8 mouse cellular contexts compared by ENCODE assay signal in genomic region chr17:57264972-57265945, GRCm38 (mm10). TPM values are rescaled to one million over a fixed set of nuclear protein-coding genes. Genes with fewer than 3 reads are reported as not detected.
DNase-seq lines count a peak whose midpoint lies in the region; ATAC-seq and TF ChIP-seq lines count a peak whose summit lies in the region.

No protein-coding gene starts in this region.

- peak; percentile 51 for DNase-seq in layer of hippocampus, adult 9-11 months
- no peak for DNase-seq in layer of hippocampus, adult 8-10 months (ENCODE audit: low spot score in 2 of 2)
- peak; percentile 72 to 88 for DNase-seq in cerebellum, adult 18-20 months
- no peak for DNase-seq in forebrain, postnatal 0 days
- peak; percentile 37 to 44 for DNase-seq in thymus, postnatal 10 days (ENCODE audit: low spot score in 2 of 2)

- TF ChIP-seq CTCF in forebrain, postnatal 0 days (IDR thresholded peaks at IDR 0.05; ENCODE audit: low read depth), result no peak

- no peaks in the 10 kb centered on the region for H3K4me1 ChIP-seq in forebrain, postnatal 0 days (ENCODE audit: insufficient read depth)
- no peaks in the 10 kb centered on the region for H3K4me1 ChIP-seq in hindbrain, embryonic 16.5 days (ENCODE audit: control insufficient read depth, insufficient read depth, low read depth, low read length)
- peaks cover 9% of the 10 kb centered on the region; the same call in 1 of the 2 replicates for H3K4me1 ChIP-seq in limb, embryonic 15.5 days
- no peaks in the 10 kb centered on the region for H3K4me1 ChIP-seq in midbrain, embryonic 13.5 days (replicated peaks)

- H3K9ac ChIP-seq in forebrain, postnatal 0 days, result no peak overlapping the region
- H3K9ac ChIP-seq in hindbrain, embryonic 16.5 days (ENCODE audit: low read depth, low read length), result no peak overlapping the region
- H3K9ac ChIP-seq in limb, embryonic 15.5 days, result no peak overlapping the region
- H3K9ac ChIP-seq in midbrain, embryonic 13.5 days (replicated peaks), result no peak overlapping the region

- H3K27ac ChIP-seq in forebrain, postnatal 0 days (ENCODE audit: low read depth, low read length), result no peak overlapping the region
- no peak overlapping the region for H3K27ac ChIP-seq in hindbrain, embryonic 16.5 days (ENCODE audit: low read depth, low read length)
- peak overlapping the region; percentile 34; the same call in 1 of the 2 replicates for H3K27ac ChIP-seq in limb, embryonic 15.5 days
- H3K27ac ChIP-seq in midbrain, embryonic 13.5 days, result no peak overlapping the region

- no peak overlapping the region for H3K4me2 ChIP-seq in forebrain, postnatal 0 days (ENCODE audit: low read depth)
- no peak overlapping the region for H3K4me2 ChIP-seq in hindbrain, embryonic 16.5 days (ENCODE audit: low read length)
- H3K4me2 ChIP-seq in limb, embryonic 15.5 days, result peak overlapping the region; percentile 30; the same call in 1 of the 2 replicates
- H3K4me2 ChIP-seq in midbrain, embryonic 13.5 days (replicated peaks), result no peak overlapping the region

- H3K9me3 ChIP-seq in forebrain, postnatal 0 days (ENCODE audit: low read length), result no peaks in the 10 kb centered on the region
- no peaks in the 10 kb centered on the region for H3K9me3 ChIP-seq in hindbrain, embryonic 16.5 days (ENCODE audit: control insufficient read depth, low read length)
- no peaks in the 10 kb centered on the region for H3K9me3 ChIP-seq in limb, embryonic 15.5 days
- H3K9me3 ChIP-seq in midbrain, embryonic 13.5 days, result no peaks in the 10 kb centered on the region

- no peaks in the 10 kb centered on the region for H3K27me3 ChIP-seq in forebrain, postnatal 0 days (ENCODE audit: insufficient read depth, low read length)
- no peaks in the 10 kb centered on the region for H3K27me3 ChIP-seq in hindbrain, embryonic 16.5 days (replicated peaks; ENCODE audit: control insufficient read depth, insufficient read depth, low read length)
- no peaks in the 10 kb centered on the region for H3K27me3 ChIP-seq in limb, embryonic 15.5 days
- H3K27me3 ChIP-seq in midbrain, embryonic 13.5 days, result no peaks in the 10 kb centered on the region

- peak; percentile 40; the same call in 1 of the 2 replicates for ATAC-seq in forebrain, postnatal 0 days
- peak; percentile 51 for ATAC-seq in hindbrain, embryonic 16.5 days
- ATAC-seq in limb, embryonic 15.5 days (ENCODE audit: insufficient number of reproducible peaks, low FRiP score, low TSS enrichment, low read depth), result peak; percentile 61; the same call in 1 of the 2 replicates
- peak; percentile 18; the same call in 1 of the 2 replicates for ATAC-seq in midbrain, embryonic 13.5 days

- 32% methylated on average over 21 of the region's 22 CpGs for WGBS in forebrain, postnatal 0 days
- 32% methylated on average over 21 of the region's 22 CpGs for whole genome bisulfite sequencing in hindbrain, embryonic 16.5 days
- WGBS in limb, embryonic 15.5 days, result 30% methylated on average over 21 of the region's 22 CpGs
- WGBS in midbrain, embryonic 13.5 days, result 29% methylated on average over 21 of the region's 22 CpGs

- H3K36me3 ChIP-seq in forebrain, postnatal 0 days (ENCODE audit: insufficient read depth), result no peaks in the 10 kb centered on the region
- no peaks in the 10 kb centered on the region for H3K36me3 ChIP-seq in hindbrain, embryonic 16.5 days (ENCODE audit: control insufficient read depth, insufficient read depth, low read length)
- H3K36me3 ChIP-seq in limb, embryonic 15.5 days, result peaks cover 39% of the 10 kb centered on the region
- peaks cover 31% of the 10 kb centered on the region for H3K36me3 ChIP-seq in midbrain, embryonic 13.5 days

- H3K4me3 ChIP-seq in forebrain, postnatal 0 days (ENCODE audit: low read depth, low read length), result no peak overlapping the region
- H3K4me3 ChIP-seq in hindbrain, embryonic 16.5 days (ENCODE audit: low read length), result no peak overlapping the region
- H3K4me3 ChIP-seq in limb, embryonic 15.5 days, result peak overlapping the region; percentile 10; the same call in 1 of the 2 replicates
- H3K4me3 ChIP-seq in midbrain, embryonic 13.5 days (replicated peaks), result no peak overlapping the region

RNA-seq across cellular contexts. Expression of gene Vav1, which starts 13.6 kb away (rescaled TPM):
- 10 to 100 TPM in 2 of 4 experiments, 1 to 10 TPM in 2; 3.3 to 17.4 (median 10.0) TPM for total RNA-seq in layer of hippocampus, adult 8-10 months (2022)
- total RNA-seq in forebrain, postnatal 0 days (2014; rRNA removed), result 2.2 and 2.5 TPM in 2 replicates
- 1.6 and 1.8 TPM in 2 replicates for polyA plus RNA-seq in forebrain, postnatal 0 days (2015; fragmentation: Nextera tagmentation; extraction: Ambion mirVana)
- 1.4 and 1.7 TPM in 2 replicates for polyA plus RNA-seq in hindbrain, embryonic 16.5 days (2015; fragmentation: Nextera tagmentation; extraction: Ambion mirVana)
- 4.1 and 4.4 TPM in 2 replicates for polyA plus RNA-seq in limb, embryonic 15.5 days (2015; fragmentation: Nextera tagmentation; extraction: Ambion mirVana)
- 1.2 and 1.3 TPM in 2 replicates for polyA plus RNA-seq in midbrain, embryonic 13.5 days (2015; fragmentation: Nextera tagmentation; extraction: Ambion mirVana)

RNA-seq across cellular contexts. Expression of gene Trip10, which starts 16.0 kb away (rescaled TPM):
- 10 to 100 TPM in 3 of 4 experiments, 1 to 10 TPM in 1; 8.1 to 12.3 (median 11.6) TPM for total RNA-seq in layer of hippocampus, adult 8-10 months (2022)
- 3.2 and 3.5 TPM in 2 replicates for total RNA-seq in forebrain, postnatal 0 days (2014; rRNA removed)
- 5.2 and 6.0 TPM in 2 replicates for polyA plus RNA-seq in forebrain, postnatal 0 days (2015; fragmentation: Nextera tagmentation; extraction: Ambion mirVana)
- polyA plus RNA-seq in hindbrain, embryonic 16.5 days (2015; fragmentation: Nextera tagmentation; extraction: Ambion mirVana), result 10.1 and 11.6 TPM in 2 replicates
- 40.6 and 44.5 TPM in 2 replicates for polyA plus RNA-seq in limb, embryonic 15.5 days (2015; fragmentation: Nextera tagmentation; extraction: Ambion mirVana)
- polyA plus RNA-seq in midbrain, embryonic 13.5 days (2015; fragmentation: Nextera tagmentation; extraction: Ambion mirVana), result 12.3 and 13.7 TPM in 2 replicates

RNA-seq across cellular contexts. Expression of gene Gpr108, which starts 17.0 kb away (rescaled TPM):
- 10 to 100 TPM; 25.7 to 28.6 (median 28.3) TPM for total RNA-seq in layer of hippocampus, adult 8-10 months (2022)
- total RNA-seq in forebrain, postnatal 0 days (2014; rRNA removed), result 15.7 and 18.6 TPM in 2 replicates
- 16.9 and 17.5 TPM in 2 replicates for polyA plus RNA-seq in forebrain, postnatal 0 days (2015; fragmentation: Nextera tagmentation; extraction: Ambion mirVana)
- 22.8 and 24.2 TPM in 2 replicates for polyA plus RNA-seq in hindbrain, embryonic 16.5 days (2015; fragmentation: Nextera tagmentation; extraction: Ambion mirVana)
- 43.6 and 45.5 TPM in 2 replicates for polyA plus RNA-seq in limb, embryonic 15.5 days (2015; fragmentation: Nextera tagmentation; extraction: Ambion mirVana)
- polyA plus RNA-seq in midbrain, embryonic 13.5 days (2015; fragmentation: Nextera tagmentation; extraction: Ambion mirVana), result 19.6 and 20.6 TPM in 2 replicates

RNA-seq across cellular contexts. Expression of gene C3, which starts 37.3 kb away (rescaled TPM):
- total RNA-seq in layer of hippocampus, adult 8-10 months (2022), result 10 to 100 TPM in 2 of 4 experiments, 1 to 10 TPM in 2; 2.2 to 19.0 (median 8.9) TPM
- total RNA-seq in forebrain, postnatal 0 days (2014; rRNA removed), result 1.3 and 1.4 TPM in 2 replicates
- 0.77 and 1.2 TPM in 2 replicates for polyA plus RNA-seq in forebrain, postnatal 0 days (2015; fragmentation: Nextera tagmentation; extraction: Ambion mirVana)
- polyA plus RNA-seq in hindbrain, embryonic 16.5 days (2015; fragmentation: Nextera tagmentation; extraction: Ambion mirVana), result 2.1 TPM in 2 replicates
- polyA plus RNA-seq in limb, embryonic 15.5 days (2015; fragmentation: Nextera tagmentation; extraction: Ambion mirVana), result 1.5 and 1.8 TPM in 2 replicates
- polyA plus RNA-seq in midbrain, embryonic 13.5 days (2015; fragmentation: Nextera tagmentation; extraction: Ambion mirVana), result 0.34 and 1.1 TPM in 2 replicates

Comparison
In these comparisons a context has a peak if more than half of its experiments do, and no peak if none do; other contexts are left out.
1. DNase-seq: peak in layer of hippocampus, adult 9-11 months (single experiment), cerebellum, adult 18-20 months (2 of 2) and thymus, postnatal 10 days (2 of 2); none in layer of hippocampus, adult 8-10 months (0 of 2) and forebrain, postnatal 0 days (single experiment).
2. Peak in every context shown above with its lines, with median percentiles within 50 percentile points of each other: ATAC-seq.